Mouse (Mus musculus) skeletal muscle tissue, adult 2 months (tissue): ENCODE results near the gene Golga2.
"Not testable (repeated sequence)": the region's sequence is repeated elsewhere in the genome, so short reads cannot be mapped to it uniquely, and the experiment has no call there.

Experiments used
- DNase-seq: peaks from one replicate; pipeline ENCODE4 v3.0.0-alpha.2; 2012; ENCODE audit warnings: low read depth, low spot score

The Golga2 gene

GRCm38 (mm10) chr2:32288371-32288931, 1.3 kb downstream of the Golga2 start:
- no peak for DNase-seq

- no peak for DNase-seq
These were observed 2.4 kb downstream of the Golga2 start for GRCm38 (mm10) chr2:32289578-32289977.

- peak; percentile 89 for DNase-seq
These were observed 7.2 kb downstream of the Golga2 start for GRCm38 (mm10) chr2:32294348-32294747.

GRCm38 (mm10) chr2:32295285-32295684, 8.1 kb downstream of the Golga2 start:
- DNase-seq, result no peak

- not testable (repeated sequence) for DNase-seq
These were observed 8.7 kb downstream of the Golga2 start for GRCm38 (mm10) chr2:32295842-32296241.

- DNase-seq, result no peak
These were observed 12.3 kb downstream of the Golga2 start for GRCm38 (mm10) chr2:32299469-32299868.

- DNase-seq, result no peak
These were observed 15.8 kb downstream of the Golga2 start for GRCm38 (mm10) chr2:32302952-32303351.

GRCm38 (mm10) chr2:32304145-32304832, 17.1 kb downstream of the Golga2 start:
- DNase-seq, result no peak

GRCm38 (mm10) chr2:32305668-32306067, 18.5 kb downstream of the Golga2 start:
- DNase-seq, result no peak

GRCm38 (mm10) chr2:32306176-32306575, 19.0 kb downstream of the Golga2 start:
- DNase-seq, result no peak

- no peak for DNase-seq
These were observed 20.1 kb downstream of the Golga2 start for GRCm38 (mm10) chr2:32307247-32307798.

GRCm38 (mm10) chr2:32307941-32308760, 21.0 kb downstream of the Golga2 start:
- DNase-seq, result no peak

GRCm38 (mm10) chr2:32308870-32309568, 21.8 kb downstream of the Golga2 start:
- no peak for DNase-seq

- DNase-seq, result no peak
These were observed 23.1 kb downstream of the Golga2 start for GRCm38 (mm10) chr2:32310096-32310845.

GRCm38 (mm10) chr2:32311443-32312317, 24.5 kb downstream of the Golga2 start:
- DNase-seq, result no peak

- peak; percentile 67 for DNase-seq
These were observed 25.3 kb downstream of the Golga2 start for GRCm38 (mm10) chr2:32312318-32312964.

- no peak for DNase-seq
These were observed 27.6 kb downstream of the Golga2 start for GRCm38 (mm10) chr2:32314831-32315230.

GRCm38 (mm10) chr2:32315751-32316150, 28.6 kb downstream of the Golga2 start:
- DNase-seq, result peak; percentile 67

- no peak for DNase-seq
These were observed 29.9 kb downstream of the Golga2 start for GRCm38 (mm10) chr2:32316887-32317656.
